Mouse (Mus musculus) embryonic stem cell, embryonic (primary cell): ENCODE results near the gene Rab39.

Experiments used
- CTCF ChIA-PET, 4 experiments: fragments of 300-600 bp in 2 of 4; fragments of 350-600 bp in 2 of 4; sonication (Branson Sonifier 250); formaldehyde crosslinking; loops; one replicate each; lab custom pipeline; 2022; ENCODE audit warnings: inconsistent platforms in 2 of 4; lab: Charles Lee
- POLR2A ChIA-PET, 4 experiments: fragments of 300-600 bp in 2 of 4; fragments of 350-600 bp in 2 of 4; sonication (Branson Sonifier 250); formaldehyde crosslinking; loops; one replicate each; lab custom pipeline; 2022; ENCODE audit warnings: antibody characterized with exemption in 4 of 4, inconsistent platforms in 1 of 4; lab: Charles Lee

The Rab39 gene

GRCm38 (mm10) chr9:53705992-53706696 is at the start of gene Rab39:
Gene Rab39 (minus strand): TSS chr9:53706232.
- ChIA-PET POLR2A (interaction anchor here (0.6 to 2.1 kb wide), 21 partner anchors 8 to 510 kb away, joined by 3 to 16 read pairs (median 5); partner anchors contain the start of genes Cul5 (in 1 of the 4) and Slc35f2 (in 1 of the 4)), CTCF (interaction anchor here in 3 of 4 experiments (0.6 to 2.5 kb wide), 12 partner anchors 14 to 174 kb away, joined by 3 to 14 read pairs (median 5); partner anchors contain the start of gene Cul5 (in 1 of the 3))

DNA sequence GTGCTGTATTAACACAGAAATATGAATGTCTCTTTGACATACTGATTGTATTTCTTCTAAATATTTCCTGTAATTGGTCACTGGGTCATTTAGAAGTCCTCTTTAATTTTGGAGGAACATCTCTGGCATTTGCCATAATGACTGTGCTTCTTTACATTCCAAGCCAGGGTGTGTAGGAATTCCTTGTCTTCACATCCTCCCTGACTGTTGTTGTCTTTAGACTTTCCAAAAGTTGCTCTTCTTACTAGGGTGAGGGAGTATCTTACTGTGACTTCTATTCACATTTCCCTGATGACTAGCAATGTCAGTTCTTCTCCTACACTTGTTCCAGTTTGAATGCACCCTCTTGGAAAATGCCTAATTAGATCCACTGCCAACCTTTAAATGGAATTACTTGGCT is 48.8 kb upstream of the Rab39 start:
- ChIA-PET POLR2A (interaction anchor here in 1 of 4 experiments (0.6 kb wide), 1 partner anchor 638 kb away, joined by 5 read pairs; no protein-coding TSS in a partner anchor), CTCF (interaction anchor here in 1 of 4 experiments (0.6 kb wide), 1 partner anchor 31 kb away, joined by 6 read pairs; no protein-coding TSS in a partner anchor)

DNA sequence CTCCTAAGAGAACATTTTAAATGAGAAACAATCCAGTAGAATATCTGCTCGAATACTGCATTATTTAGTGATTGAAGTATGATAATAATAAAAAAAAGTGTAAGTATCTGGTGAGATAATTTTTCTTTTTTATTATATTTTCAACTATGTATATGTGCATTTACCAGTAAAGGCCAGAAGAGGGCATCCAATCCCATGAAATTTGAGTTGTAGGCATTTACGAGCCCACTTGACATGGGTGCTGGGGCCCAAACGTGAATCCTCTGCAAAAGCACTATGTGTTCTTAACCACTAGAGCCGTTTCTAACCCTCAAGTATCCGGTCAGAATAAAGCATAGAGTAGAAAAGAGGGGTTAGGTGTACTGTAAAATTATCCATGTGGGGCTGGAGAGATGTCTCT is 44.9 kb upstream of the Rab39 start:
- ChIA-PET CTCF (interaction anchor here in 3 of 4 experiments (0.8 to 2.8 kb wide), 10 partner anchors 21 to 74 kb away, joined by 3 to 17 read pairs (median 4); partner anchors contain the start of gene Slc35f2 (in 1 of the 3)), POLR2A (interaction anchor here in 3 of 4 experiments (0.6 to 1.3 kb wide), 8 partner anchors 17 to 132 kb away, joined by 3 to 11 read pairs (median 3); partner anchors contain the start of gene Cul5 (in 1 of the 3))

- ChIA-PET POLR2A (interaction anchor here in 3 of 4 experiments (0.6 to 1.3 kb wide), 10 partner anchors 18 to 320 kb away, joined by 3 to 11 read pairs (median 3); partner anchors contain the start of genes Cul5 (in 1 of the 3) and Slc35f2 (in 1 of the 3)), CTCF (interaction anchor here in 3 of 4 experiments (0.8 to 2.8 kb wide), 9 partner anchors 21 to 75 kb away, joined by 3 to 17 read pairs (median 3); partner anchors contain the start of gene Slc35f2 (in 1 of the 3))
These were observed 44.4 kb upstream of the Rab39 start for GRCm38 (mm10) chr9:53750411-53750810.

DNA sequence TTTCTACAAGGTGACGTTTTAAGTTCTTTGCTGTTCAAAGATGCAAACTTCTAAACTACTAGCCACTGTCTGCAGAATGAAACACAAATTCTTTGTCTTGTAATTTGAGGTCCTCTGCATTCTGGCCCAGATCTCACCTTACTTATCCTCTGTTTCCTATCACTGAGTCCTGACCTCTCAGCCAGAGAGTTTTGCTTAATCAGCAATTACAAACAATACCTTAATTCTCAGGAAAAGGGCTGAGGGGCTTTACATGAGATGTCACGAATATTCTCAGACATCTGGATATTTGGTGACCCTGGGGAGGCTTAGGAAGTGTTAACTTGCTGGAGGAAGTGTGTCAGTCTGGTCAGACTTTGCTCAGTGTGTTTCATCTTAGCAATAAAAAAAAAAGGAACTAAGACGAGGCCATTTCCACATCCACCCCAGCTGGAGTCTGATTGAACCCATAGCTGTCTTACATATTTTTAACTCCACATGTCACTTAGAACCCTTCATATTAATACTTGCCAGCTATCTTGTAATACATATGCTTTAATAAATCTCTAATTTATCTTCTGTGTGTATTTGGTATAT is 34.9 kb upstream of the Rab39 start:
- ChIA-PET POLR2A (no interaction called here), CTCF (no interaction called here)

DNA sequence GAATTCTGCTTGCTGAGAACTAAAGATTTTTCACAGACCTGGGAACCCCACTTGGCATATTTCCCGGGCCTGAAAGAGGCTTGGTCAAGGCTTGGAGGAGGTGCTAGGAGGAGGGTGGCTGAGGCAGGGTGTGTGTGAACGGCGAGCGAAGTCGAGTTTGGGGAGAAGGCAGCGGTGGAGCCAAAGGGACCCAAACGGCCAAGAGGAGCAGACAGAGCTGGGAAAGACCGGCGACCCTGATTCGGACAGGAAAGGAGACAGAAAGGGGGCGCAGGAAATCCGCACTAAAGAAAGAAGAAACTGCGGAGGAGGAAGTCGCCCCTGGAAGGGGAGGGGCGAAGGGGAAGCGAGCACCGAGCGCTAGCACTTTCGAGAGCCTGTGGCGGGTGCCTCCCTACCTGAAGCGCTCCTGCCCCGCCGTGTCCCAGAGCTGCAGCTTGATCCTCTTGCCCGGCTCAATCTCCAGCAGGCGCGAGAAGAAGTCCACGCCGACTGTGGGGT is 491 bp downstream of the Rab39 start:
- ChIA-PET CTCF (interaction anchor here in 3 of 4 experiments (0.6 to 2.5 kb wide), 10 partner anchors 13 to 124 kb away, joined by 3 to 14 read pairs (median 5); partner anchors contain the start of gene Cul5 (in 1 of the 3)), POLR2A (interaction anchor here in 3 of 4 experiments (0.6 to 2.1 kb wide), 18 partner anchors 9 to 510 kb away, joined by 3 to 16 read pairs (median 5); partner anchors contain the start of genes Cul5 (in 1 of the 3) and Slc35f2 (in 1 of the 3))

GRCm38 (mm10) chr9:53702991-53703390 is 3.0 kb downstream of the Rab39 start:
- CTCF ChIA-PET: no interaction called here
- POLR2A ChIA-PET: interaction anchor here in 2 of 4 experiments (1.0 to 1.4 kb wide), 3 partner anchors 10 to 69 kb away, joined by 3 to 6 read pairs (median 4); partner anchors contain the start of gene Slc35f2 (in 1 of the 2)

- ChIA-PET POLR2A (interaction anchor here in 2 of 4 experiments (0.7 to 1.8 kb wide), 7 partner anchors 8 to 75 kb away, joined by 3 to 6 read pairs (median 3); no protein-coding TSS in a partner anchor), CTCF (interaction anchor here in 1 of 4 experiments (1.4 kb wide), 1 partner anchor 8 kb away, joined by 4 read pairs; no protein-coding TSS in a partner anchor)
These were observed 5.5 kb downstream of the Rab39 start for GRCm38 (mm10) chr9:53700496-53700895.

DNA sequence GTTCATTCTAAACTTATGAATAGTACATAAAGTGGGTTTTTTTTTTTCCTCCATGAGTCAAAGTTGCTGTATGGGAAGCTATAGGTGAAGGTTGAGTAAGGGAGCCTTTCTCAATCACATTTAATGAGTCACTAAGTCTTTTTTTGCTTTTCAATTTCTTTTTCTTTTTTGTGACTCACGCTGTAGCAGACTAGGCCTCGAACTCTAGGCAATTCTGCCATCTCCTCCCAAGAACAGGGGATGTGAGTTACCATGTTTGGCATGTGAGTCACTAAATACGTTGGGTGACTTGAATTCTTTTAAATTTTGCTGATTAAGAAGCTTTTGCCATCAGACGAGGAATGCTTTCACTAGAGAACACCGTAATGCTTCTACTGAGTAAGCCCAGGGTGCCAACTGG is 10.2 kb downstream of the Rab39 start:
- CTCF ChIA-PET: interaction anchor here in 1 of 4 experiments (0.7 kb wide), 1 partner anchor 42 kb away, joined by 4 read pairs; no protein-coding TSS in a partner anchor
- POLR2A ChIA-PET: interaction anchor here in 2 of 4 experiments (0.6 to 1.8 kb wide), 4 partner anchors 10 to 833 kb away, joined by 3 to 8 read pairs (median 6); partner anchors contain the start of genes Cul5 (in 1 of the 2) and Rab39 (in 1 of the 2)

DNA sequence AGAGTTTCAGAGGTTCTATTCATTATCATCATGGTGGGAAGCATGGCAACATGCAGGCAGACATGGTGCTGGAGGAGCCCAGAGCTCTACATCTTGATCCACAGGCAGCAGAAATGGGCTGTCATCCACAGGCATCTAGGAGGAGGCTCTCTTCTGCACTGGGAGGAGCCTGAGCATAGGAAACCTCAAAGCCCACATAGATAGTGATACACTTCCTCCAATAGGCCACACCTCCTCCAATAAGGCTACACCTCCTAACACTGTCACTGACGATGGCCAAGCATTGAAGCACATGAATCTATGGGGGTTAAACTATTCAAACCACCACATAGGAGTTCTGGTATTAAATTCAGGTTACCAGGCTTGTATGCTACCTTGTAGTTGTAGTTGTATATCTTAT is 12.3 kb downstream of the Rab39 start:
- ChIA-PET POLR2A (interaction anchor here in 2 of 4 experiments (1.3 to 4.6 kb wide), 4 partner anchors 9 to 125 kb away, joined by 3 to 24 read pairs (median 11); partner anchors contain the start of gene Rab39 (in 1 of the 2)), CTCF (interaction anchor here in 2 of 4 experiments (0.6 to 2.1 kb wide), 2 partner anchors 20 to 281 kb away, joined by 3 to 5 read pairs; no protein-coding TSS in a partner anchor)

DNA sequence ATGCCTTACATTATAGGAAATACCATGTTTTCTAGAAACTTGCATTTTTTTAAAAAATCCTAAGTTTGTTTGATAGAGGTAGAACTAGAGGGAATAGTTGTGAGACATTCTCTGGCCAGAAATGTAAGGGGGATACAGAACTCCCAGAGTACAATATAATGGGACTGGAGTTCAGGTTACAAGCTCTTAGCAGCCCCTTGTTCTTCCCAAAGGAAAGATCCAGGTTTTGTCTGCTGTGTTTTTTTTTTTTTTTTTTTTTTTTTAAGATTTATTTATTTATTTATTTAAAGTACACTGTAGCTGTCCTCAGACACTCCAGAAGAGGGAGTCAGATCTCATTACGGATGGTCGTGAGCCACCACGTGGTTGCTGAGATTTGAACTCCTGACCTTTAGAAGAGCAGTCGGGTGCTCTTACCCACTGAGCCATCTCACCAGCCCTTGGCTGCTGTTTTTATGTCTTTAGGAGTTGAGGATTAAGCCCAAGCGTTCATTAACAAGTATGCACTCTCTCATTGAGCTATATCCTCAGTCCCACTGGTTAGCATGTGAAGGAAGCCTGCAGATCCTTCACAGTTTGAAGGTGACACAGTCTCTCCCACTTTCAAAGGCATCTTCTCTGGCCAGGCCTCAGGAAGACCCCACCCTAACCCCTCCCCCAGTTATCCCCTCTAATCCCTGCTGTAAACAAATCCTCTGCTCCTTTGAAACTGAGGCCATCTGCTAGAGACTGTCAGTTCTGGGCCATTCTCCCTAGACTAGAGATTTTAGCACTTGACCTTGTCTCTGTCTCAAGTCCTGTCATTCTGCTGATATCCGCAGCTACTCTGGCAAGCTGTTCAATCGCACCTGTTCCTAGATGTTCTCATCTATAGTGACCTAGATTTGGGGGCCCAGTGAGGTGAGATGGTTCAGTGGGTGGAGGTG is 14.0 kb downstream of the Rab39 start:
- CTCF ChIA-PET: interaction anchor here (0.6 to 2.1 kb wide), 13 partner anchors 9 to 1094 kb away, joined by 3 to 11 read pairs (median 4); partner anchors contain the start of gene Cul5 (in 1 of the 4)
- POLR2A ChIA-PET: interaction anchor here in 3 of 4 experiments (0.6 to 4.6 kb wide), 23 partner anchors 9 to 1268 kb away, joined by 3 to 26 read pairs (median 5); partner anchors contain the start of genes Cul5 (in 1 of the 3) and Rab39 (in 1 of the 3)

- POLR2A ChIA-PET: interaction anchor here in 3 of 4 experiments (0.6 to 2.9 kb wide), 13 partner anchors 11 to 350 kb away, joined by 3 to 26 read pairs (median 4); partner anchors contain the start of genes Cul5 (in 3 of the 3) and Rab39 (in 1 of the 3)
- CTCF ChIA-PET: interaction anchor here in 2 of 4 experiments (0.6 to 1.7 kb wide), 4 partner anchors 11 to 197 kb away, joined by 3 to 7 read pairs (median 4); partner anchors contain the start of gene Cul5 (in 1 of the 2)
These were observed 25.2 kb downstream of the Rab39 start for GRCm38 (mm10) chr9:53680851-53681250.

GRCm38 (mm10) chr9:53676921-53677320 is 29.1 kb downstream of the Rab39 start:
- POLR2A ChIA-PET: interaction anchor here in 3 of 4 experiments (1.0 to 2.2 kb wide), 9 partner anchors 9 to 15 kb away, joined by 3 to 19 read pairs (median 5); no protein-coding TSS in a partner anchor
- CTCF ChIA-PET: interaction anchor here in 1 of 4 experiments (1.0 kb wide), 1 partner anchor 9 kb away, joined by 6 read pairs; no protein-coding TSS in a partner anchor

- CTCF ChIA-PET: interaction anchor here (0.5 to 1.0 kb wide), 21 partner anchors 9 to 1600 kb away, joined by 3 to 11 read pairs (median 4); partner anchors contain the start of genes Acat1 (in 1 of the 4) and Rab39 (in 1 of the 4)
- POLR2A ChIA-PET: interaction anchor here in 3 of 4 experiments (0.6 to 1.7 kb wide), 9 partner anchors 9 to 353 kb away, joined by 3 to 11 read pairs (median 3); no protein-coding TSS in a partner anchor
These were observed 32.5 kb downstream of the Rab39 start for GRCm38 (mm10) chr9:53673571-53673970.

- ChIA-PET POLR2A (interaction anchor here (0.5 to 3.1 kb wide), 31 partner anchors 8 to 1131 kb away, joined by 3 to 19 read pairs (median 4); partner anchors contain the start of genes Acat1 (in 1 of the 4), Atm (in 1 of the 4), Ddx10 (in 1 of the 4) and Npat (in 1 of the 4)), CTCF (interaction anchor here (0.6 to 1.9 kb wide), 18 partner anchors 9 to 415 kb away, joined by 3 to 15 read pairs (median 4); partner anchors contain the start of genes Acat1 (in 1 of the 4) and Rab39 (in 1 of the 4))
These were observed 36.3 kb downstream of the Rab39 start, which contains the start of gene Cul5 for GRCm38 (mm10) chr9:53669680-53670219. Gene Cul5 (minus strand): TSS chr9:53670014.
